Mouse (Mus musculus) left cerebral cortex, adult 2 months (tissue): Measurements from ENCODE around the gene Col24a1. TPM values are rescaled to one million over a fixed set of nuclear protein-coding genes. Genes with fewer than 3 reads are reported as not detected.

Experiments
- DNase-seq, 2 experiments: peaks; one replicate each; pipeline ENCODE4 v3.0.0; 2021 to 2022; ENCODE audit warnings: low spot score in 2 of 2, mixed read lengths in 1 of 2; ENCODE audit errors: extremely low spot score in 1 of 2
- H3K27ac ChIP-seq: fragments of 200-600 bp; 2 replicates; pipeline ENCODE4 v1.8.1; 2022
- H3K4me3 ChIP-seq: fragments of 200-600 bp; 2 replicates; pipeline ENCODE4 v1.8.1; 2022
- CTCF ChIP-seq: fragments of 200-600 bp; IDR thresholded peaks from 2 replicates; pipeline ENCODE4 v1.8.1; 2022; ENCODE audit warnings: antibody characterized with exemption, mild to moderate bottlenecking, moderate library complexity
- intact Hi-C: fragments of 180-260 bp; cut with DNase I; formaldehyde crosslinking; loops from one replicate; pipeline ENCODE4 v1.15.1; 2025
- total RNA-seq, 2 experiments: library from RNA; stranded (reverse); gene quantifications; 2 replicates each; pipeline ENCODE4 v1.2.3; 2021

Gene Col24a1
- total RNA-seq, 2 experiments from 2014 or later = 2.7 to 2.8 TPM

DNA sequence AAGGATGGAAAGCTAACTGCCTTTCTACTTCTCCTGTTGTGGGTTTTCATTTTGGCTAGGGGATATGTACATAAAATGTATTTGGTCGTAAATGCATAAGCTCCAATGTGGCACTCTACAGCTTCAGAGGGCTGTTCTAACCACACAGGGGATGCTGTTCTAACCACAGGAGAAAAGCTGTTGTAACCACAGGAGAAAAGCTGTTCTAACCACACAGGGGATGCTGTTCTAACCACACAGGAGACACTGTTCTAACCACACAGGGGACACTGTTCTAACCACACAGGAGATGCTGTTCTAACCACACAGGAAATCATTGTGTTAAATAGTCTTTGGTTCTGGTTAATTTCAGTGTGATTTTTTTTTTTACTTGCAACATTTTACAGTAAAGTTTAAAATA lies 245.6 kb downstream of the Col24a1 start:
- DNase-seq = no peak
- Histone ChIP-seq H3K27ac (no peak overlapping the region), H3K4me3 (no peak overlapping the region)
- intact Hi-C loops = no loop called here
- no peak for TF ChIP-seq CTCF

DNA sequence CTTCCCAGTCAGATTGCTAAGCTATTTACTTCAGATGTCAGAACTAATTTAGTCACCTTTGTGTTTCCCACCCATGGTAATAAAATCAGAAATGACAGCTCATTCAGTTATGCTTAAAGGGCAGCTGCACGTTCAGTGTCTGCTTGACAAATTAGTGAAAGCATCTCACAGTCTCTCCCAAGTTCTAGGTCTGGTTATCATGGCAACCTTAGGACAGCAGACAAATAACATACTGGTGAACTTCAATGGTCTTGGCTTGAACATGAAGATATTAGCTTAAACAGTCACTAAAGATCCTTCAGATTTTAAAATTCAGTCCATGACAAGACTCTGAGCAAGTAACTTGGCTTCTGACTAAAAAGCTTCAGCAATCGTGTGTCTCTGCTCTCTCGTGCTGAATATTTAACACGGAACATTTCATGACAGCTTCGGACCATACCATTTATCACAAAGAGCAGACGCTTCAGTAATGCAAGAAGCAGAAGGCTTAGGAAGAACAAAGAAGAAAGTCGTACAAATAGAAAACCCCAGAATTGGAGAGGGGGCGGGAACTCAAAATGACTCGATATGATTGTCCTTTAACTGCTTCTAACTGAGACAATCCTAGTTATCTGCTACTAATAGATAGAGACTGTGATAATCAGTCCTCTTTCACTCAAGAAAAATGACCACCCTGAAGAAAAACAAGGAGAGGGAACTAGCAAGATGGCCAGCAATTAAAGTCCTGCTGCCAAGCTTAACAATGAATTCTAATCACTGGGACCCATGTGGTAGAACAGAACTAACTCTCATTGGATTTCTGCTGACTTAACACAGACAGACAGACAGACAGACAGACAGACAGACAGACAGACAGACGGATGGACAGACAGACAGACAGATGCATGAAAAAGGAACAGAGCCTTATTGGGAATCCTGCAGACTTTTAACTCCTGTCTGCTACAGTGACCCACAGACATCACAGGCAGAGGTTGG lies 256.5 kb downstream of the Col24a1 start:
- DNase-seq = no peak
- no peak for TF ChIP-seq CTCF
- intact Hi-C loops = no loop called here
- Histone ChIP-seq H3K27ac (no peak overlapping the region), H3K4me3 (no peak overlapping the region)

DNA sequence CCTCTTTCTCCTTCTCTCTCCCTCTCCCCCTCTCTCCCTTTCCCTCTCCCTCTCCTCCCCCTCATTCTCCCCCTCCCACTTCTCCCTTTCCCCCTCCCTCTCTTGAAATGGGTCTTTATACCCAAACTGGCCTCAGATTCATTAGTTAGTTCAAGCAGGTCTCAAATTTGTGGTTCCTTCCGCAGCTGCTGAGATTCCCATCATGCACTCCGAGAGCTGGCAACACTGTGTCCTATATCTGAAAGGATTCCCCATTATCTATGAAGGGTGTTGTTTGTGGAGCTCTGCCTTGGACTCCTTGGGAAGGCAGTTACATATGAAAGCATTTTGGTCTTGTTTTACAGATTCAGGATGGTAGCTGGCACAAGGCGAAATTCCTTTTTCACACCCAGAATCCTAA lies 257.9 kb downstream of the Col24a1 start:
- H3K4me3 ChIP-seq = no peak overlapping the region
- no peak for DNase-seq
- H3K27ac ChIP-seq = no peak overlapping the region
- intact Hi-C loops = no loop called here
- TF ChIP-seq CTCF = no peak

DNA sequence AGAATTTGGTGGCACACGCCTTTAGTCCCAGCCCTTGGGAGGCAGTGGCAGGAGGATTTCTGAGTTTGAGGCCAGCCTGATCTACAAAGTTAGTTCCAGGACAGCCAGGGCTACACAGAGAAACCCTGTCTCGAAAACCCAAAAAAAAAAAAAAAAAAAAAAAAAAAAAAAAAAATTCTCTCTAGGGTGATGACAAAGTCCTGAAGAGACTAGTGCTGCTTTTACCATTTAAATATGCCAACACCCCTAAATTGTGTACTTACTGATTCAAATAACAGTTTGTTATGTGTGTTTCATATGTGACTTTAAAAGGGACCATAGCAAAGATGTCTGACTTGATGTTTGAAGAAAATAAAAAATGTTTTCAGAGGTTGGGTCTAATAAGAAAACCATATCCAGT lies 262.1 kb downstream of the Col24a1 start:
- H3K27ac ChIP-seq = no peak overlapping the region
- DNase-seq = no peak
- intact Hi-C loops = no loop called here
- H3K4me3 ChIP-seq = no peak overlapping the region
- no peak for TF ChIP-seq CTCF

DNA sequence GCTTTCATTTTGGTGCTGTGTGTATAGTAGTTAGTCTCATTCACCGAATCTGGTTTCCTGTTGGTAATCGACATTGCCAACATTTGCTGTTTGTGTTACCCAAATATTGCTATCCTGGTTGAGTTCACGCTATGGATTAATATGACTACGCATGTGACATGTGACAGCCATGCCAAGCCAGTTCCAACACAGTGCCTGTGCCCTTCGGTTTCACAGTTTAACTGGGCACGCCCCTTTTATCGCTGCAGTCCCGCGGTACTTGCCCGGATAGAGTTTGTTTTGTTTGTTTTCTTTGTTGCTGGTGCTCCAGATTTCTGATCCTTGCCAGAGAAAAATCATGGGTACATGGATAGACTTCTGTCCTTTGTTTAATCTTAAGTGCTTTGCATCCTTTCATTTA lies 263.9 kb downstream of the Col24a1 start:
- intact Hi-C loops = no loop called here
- TF ChIP-seq CTCF = no peak
- Histone ChIP-seq H3K27ac (no peak overlapping the region), H3K4me3 (no peak overlapping the region)
- DNase-seq = no peak

DNA sequence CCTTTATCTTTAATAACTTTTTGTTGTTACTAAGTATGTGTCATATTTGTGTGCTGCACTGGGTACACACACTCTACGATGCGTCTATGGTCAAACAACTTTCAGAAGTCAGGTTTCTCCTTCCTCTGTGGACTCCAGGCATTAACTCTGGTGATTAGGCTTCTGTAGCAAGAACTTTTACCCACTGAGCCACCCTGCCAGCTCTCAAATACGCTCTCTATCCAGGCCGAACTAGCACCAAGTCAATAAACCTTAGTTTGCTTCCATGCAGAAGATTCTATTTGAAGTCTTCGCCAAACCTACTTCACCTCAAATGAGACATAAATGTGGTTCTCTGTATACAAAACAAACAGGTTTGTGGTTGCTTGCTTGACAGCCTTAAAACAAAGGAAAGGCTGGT lies 267.4 kb downstream of the Col24a1 start:
- Histone ChIP-seq H3K4me3 (no peak overlapping the region), H3K27ac (no peak overlapping the region)
- intact Hi-C loops = no loop called here
- no peak for TF ChIP-seq CTCF
- no peak for DNase-seq

DNA sequence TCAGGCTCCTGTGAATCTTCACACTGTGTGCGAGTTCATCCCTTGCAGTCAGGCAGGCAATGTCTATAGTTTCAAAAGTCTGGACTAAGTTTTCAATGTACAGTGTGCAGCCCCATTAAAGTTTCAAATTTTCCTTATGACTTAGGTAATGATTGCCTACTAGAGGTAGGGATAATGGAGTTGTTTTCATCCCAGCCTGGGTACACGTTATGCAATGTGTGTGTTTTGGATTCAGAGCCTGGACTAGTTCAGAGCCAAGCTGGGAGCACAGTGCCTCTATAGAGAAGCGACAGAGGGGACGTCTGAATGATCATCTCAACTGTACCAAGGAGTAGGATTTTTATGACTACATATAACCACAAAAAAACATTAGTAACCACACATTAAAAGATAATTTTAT lies 267.8 kb downstream of the Col24a1 start:
- Histone ChIP-seq H3K27ac (no peak overlapping the region), H3K4me3 (no peak overlapping the region)
- no peak for TF ChIP-seq CTCF
- intact Hi-C loops = no loop called here
- DNase-seq = no peak

DNA sequence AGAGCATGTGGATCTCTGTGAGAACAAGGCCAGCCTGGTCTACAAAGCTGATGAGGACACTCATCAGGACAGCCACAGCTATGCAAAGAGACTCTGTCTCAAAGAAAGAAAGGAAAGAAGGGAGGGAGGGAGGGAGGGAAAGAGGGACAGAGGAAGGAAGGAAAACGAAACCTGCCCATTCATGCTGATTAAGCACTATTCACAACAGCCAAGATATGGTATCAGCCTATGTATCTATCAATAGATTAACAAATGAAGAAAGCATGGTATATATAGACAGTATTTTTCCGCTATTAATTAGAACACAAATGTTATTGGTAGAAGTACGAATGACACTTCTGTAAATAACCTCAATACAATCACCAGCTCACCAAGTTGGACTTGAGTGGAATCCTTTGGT lies 282.2 kb downstream of the Col24a1 start:
- intact Hi-C loops = no loop called here
- TF ChIP-seq CTCF = no peak

DNA sequence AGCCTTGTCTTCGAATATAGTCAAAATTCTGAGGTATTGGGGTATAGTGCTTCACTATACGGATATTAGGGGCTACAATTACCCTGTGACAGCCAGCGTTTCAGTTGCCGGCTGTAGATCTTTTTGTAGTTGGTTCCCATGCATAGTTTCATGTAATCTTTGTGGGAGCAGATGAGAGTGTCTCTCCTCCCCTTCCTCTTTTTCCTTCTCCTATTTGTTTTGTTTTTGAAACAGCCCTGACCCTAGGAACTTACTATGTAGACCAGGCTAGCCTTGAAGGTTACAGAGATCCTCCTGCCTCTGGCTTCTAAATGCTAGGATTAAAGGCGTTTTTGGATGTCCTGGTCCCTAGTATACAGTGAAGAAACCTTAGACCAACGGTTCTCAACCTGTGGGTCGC lies 283.1 kb downstream of the Col24a1 start:
- no peak overlapping the region for H3K4me3 ChIP-seq
- intact Hi-C loops = no loop called here

More for the DNA sequence above, 282.2 kb downstream of the Col24a1 start:
- no peak overlapping the region for H3K27ac ChIP-seq
- H3K4me3 ChIP-seq = no peak overlapping the region
- no peak for DNase-seq

DNA sequence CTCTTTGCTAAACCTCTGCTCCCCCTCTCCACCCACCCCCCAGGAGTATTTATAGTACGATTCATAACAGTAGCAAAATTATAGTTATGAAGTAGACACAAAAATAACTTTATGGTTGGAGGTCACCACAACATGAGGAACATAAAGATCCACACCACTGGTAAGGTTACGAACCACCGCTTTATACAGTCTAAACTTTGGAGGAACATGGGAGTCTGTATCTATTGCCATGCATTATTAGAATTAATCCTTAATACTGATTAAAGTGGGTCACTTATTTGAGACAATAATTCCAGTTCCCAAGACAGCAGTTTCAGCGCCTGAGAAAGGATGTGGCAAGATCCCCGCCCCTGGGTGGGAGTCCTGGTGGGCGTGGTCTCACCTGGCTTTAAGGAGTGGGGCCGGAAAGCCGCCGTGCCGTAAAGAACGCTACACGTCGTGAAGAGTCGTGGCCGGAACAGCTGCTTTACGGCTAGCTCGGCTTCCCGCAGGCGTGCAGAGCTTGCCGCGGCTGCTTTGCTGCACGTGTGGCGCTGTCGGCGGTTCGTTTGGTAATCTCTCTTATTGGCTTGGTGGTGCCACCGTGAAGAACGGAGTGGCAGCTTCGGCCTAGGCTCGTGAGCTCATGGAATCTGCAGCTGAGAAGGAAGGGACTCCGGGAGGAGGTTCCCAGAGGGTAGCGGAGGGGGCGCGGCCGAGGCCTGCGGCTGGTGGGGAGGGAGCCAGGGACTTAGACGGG lies 283.6 kb downstream of the Col24a1 start, which contains the start of gene Znhit6:
Gene Znhit6 (plus strand): TSS at position 463 of the 739 bp plus-strand sequence.
- peak within 1 kb of the TSS; percentile 63; the same call in 1 of the 2 replicates for H3K27ac ChIP-seq
- TF ChIP-seq CTCF = no peak
- H3K4me3 ChIP-seq = peak within 1 kb of the TSS; percentile 79
- DNase-seq = peak; percentile 94
- intact Hi-C loops = loop anchor here (2.0 kb wide), 1 partner anchor 73 kb away; the partner anchor contains the start of gene Ccn1

More for the DNA sequence above, 283.1 kb downstream of the Col24a1 start:
- no peak for DNase-seq
- no peak overlapping the region for H3K27ac ChIP-seq
- no peak for TF ChIP-seq CTCF

DNA sequence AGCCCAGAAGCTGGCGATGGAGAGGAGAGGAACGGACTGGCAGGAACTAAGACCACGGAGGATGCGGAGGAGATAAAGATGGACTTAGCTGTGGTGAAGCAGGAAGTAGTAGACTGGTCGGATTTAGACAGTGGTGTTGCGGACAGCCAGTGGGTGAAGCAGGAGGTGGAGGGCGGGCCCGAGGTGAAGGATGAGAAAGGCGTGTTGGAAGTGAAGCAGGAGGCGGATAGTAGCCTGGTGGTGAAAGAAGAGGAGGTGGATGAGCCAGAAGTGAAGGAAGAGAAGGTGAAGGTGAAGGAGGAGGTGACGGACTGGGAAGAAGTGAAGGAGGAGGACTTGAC lies 284.2 kb downstream of the Col24a1 start:
- Histone ChIP-seq H3K27ac (peak overlapping the region; percentile 63; the same call in 1 of the 2 replicates), H3K4me3 (peak overlapping the region; percentile 79)
- intact Hi-C loops = loop anchor here (2.0 kb wide), 1 partner anchor 72 kb away; the partner anchor contains the start of gene Ccn1
- DNase-seq = no peak
- no peak for TF ChIP-seq CTCF

DNA sequence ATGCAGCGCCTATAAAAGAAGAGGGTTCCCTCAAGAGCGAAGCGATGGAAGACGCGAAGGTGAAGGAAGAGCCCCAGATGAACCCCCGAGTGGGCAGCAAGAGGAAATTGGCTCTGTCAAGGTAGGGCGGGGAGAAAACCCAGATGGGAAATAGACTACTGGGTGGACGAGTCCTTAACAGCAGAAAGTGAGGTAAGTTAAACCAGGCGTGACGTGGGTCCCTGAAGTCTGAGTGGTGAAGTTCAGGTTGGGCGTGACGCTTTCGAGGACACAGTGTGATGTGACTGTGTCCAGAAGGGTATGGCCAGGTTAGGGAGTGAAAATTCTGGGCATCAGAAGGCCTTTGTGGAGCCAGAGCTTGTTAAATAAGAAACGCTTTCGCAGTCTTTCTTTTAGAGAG lies 284.6 kb downstream of the Col24a1 start:
- Histone ChIP-seq H3K4me3 (peak overlapping the region; percentile 79), H3K27ac (no peak overlapping the region)
- TF ChIP-seq CTCF = no peak
- intact Hi-C loops = loop anchor here (2.0 kb wide), 1 partner anchor 72 kb away; the partner anchor contains the start of gene Ccn1
- no peak for DNase-seq
